Comparison of ENCODE assay signal across 15 mouse cellular contexts in genomic region chr4:57678991-57679457, GRCm38 (mm10). TPM values are rescaled to one million over a fixed set of nuclear protein-coding genes. Genes with fewer than 3 reads are reported as not detected.
DNase-seq lines count a peak whose midpoint lies in the region; ATAC-seq lines count a peak whose summit lies in the region.
"Had no signal": no experiment of that assay in that cellular context is flagged by ENCODE, and none has a peak within 500 bp of the region (broad histone marks: within the 10 kb centered on the region; RNA-seq: fewer than 3 reads in every experiment).

No protein-coding gene starts in this region.

- H3K27ac ChIP-seq in hindbrain, embryonic 12.5 days, result no peak overlapping the region
- H3K27ac ChIP-seq: embryonic facial prominence, embryonic 12.5 days; forebrain, embryonic 10.5 days; limb, embryonic 10.5 days; liver, embryonic 14.5 days; midbrain, embryonic 13.5 days had no signal

- no peaks in the 10 kb centered on the region for H3K27me3 ChIP-seq in hindbrain, embryonic 12.5 days
- H3K27me3 ChIP-seq: embryonic facial prominence, embryonic 12.5 days had no signal

- intact Hi-C loops in gastrocnemius, postnatal 14 days (cut with DNase I; ENCODE audit: low total_unique reads), result no loop called here
- intact Hi-C loops in heart, postnatal 14 days (cut with DNase I), result no loop called here

- H3K9ac ChIP-seq in hindbrain, embryonic 12.5 days, result no peak overlapping the region
- H3K9ac ChIP-seq: embryonic facial prominence, embryonic 12.5 days; liver, embryonic 14.5 days; midbrain, embryonic 13.5 days had no signal

- peak; percentile 51 for DNase-seq in kidney, adult 11 months
- DNase-seq in kidney, postnatal 10 days, result no peak
- DNase-seq in gastrocnemius, postnatal 14 days, result peak; percentile 13
- DNase-seq in heart, postnatal 14 days, result peak; percentile 51 to 57
- peak; percentile 78 for DNase-seq in lung, postnatal 10 days
- DNase-seq in retina, embryonic 14.5 days (ENCODE audit: low spot score), result no peak
- DNase-seq: cerebellum, postnatal 36 days; thymus, adult 2 months had no signal

- ATAC-seq in erythroblast, adult 5-6 weeks (replicated peaks; ENCODE audit: low FRiP score, poor library complexity, severe bottlenecking), result no peak
- ATAC-seq in hindbrain, embryonic 12.5 days (ENCODE audit: low FRiP score), result no peak
- ATAC-seq: midbrain, embryonic 13.5 days had no signal

- peaks cover 19% of the 10 kb centered on the region for H3K4me1 ChIP-seq in hindbrain, embryonic 12.5 days

- WGBS in hindbrain, embryonic 12.5 days, result 78% methylated on average over 9 of the region's 9 CpGs

- H3K36me3 ChIP-seq in hindbrain, embryonic 12.5 days, result no peaks in the 10 kb centered on the region
- H3K36me3 ChIP-seq: embryonic facial prominence, embryonic 12.5 days; forebrain, embryonic 10.5 days; limb, embryonic 10.5 days; midbrain, embryonic 13.5 days had no signal

- no peak overlapping the region for H3K4me3 ChIP-seq in hindbrain, embryonic 12.5 days
- H3K4me3 ChIP-seq: embryonic facial prominence, embryonic 12.5 days; forebrain, embryonic 10.5 days; limb, embryonic 10.5 days; midbrain, embryonic 13.5 days had no signal

- H3K9me3 ChIP-seq in hindbrain, embryonic 12.5 days (replicated peaks), result no peaks in the 10 kb centered on the region
- H3K9me3 ChIP-seq: embryonic facial prominence, embryonic 12.5 days; forebrain, embryonic 10.5 days; limb, embryonic 10.5 days; midbrain, embryonic 13.5 days had no signal

- H3K4me2 ChIP-seq in hindbrain, embryonic 12.5 days (replicated peaks), result no peak overlapping the region
- H3K4me2 ChIP-seq: embryonic facial prominence, embryonic 12.5 days; midbrain, embryonic 13.5 days had no signal

RNA-seq across cellular contexts. Expression of gene Akap2, which starts 38.4 kb away (rescaled TPM):
- total RNA-seq in gastrocnemius, postnatal 14 days (2021), result 10 to 100 TPM; 36.1 to 37.1 TPM
- total RNA-seq in heart, postnatal 14 days (2021), result 100 to 1,000 TPM; 110 to 116 TPM
- total RNA-seq in erythroblast, adult 5-6 weeks (2015; ENCODE audit: low replicate concordance), result 0.21 TPM in 1 of 2 replicates, not detected in the other
- 0.14 TPM in 1 of 2 replicates, not detected in the other for total RNA-seq in erythroblast, adult 5-6 weeks (2017; ENCODE audit: low replicate concordance)
- 29.9 and 31.5 TPM in 2 replicates for polyA plus RNA-seq in hindbrain, embryonic 12.5 days (2016; fragmentation: Nextera tagmentation; extraction: Ambion mirVana)

Comparison
In these comparisons a context has a peak if more than half of its experiments do, and no peak if none do; other contexts are left out.
1. DNase-seq: peak in kidney, adult 11 months (single experiment), gastrocnemius, postnatal 14 days (single experiment), heart, postnatal 14 days (2 of 2) and lung, postnatal 10 days (single experiment); none in kidney, postnatal 10 days (single experiment) and retina, embryonic 14.5 days (single experiment).
2. RNA of gene Akap2, which starts 38.4 kb away (total RNA-seq): 110 to 116 TPM in heart, postnatal 14 days and 36.1 to 37.1 TPM in gastrocnemius, postnatal 14 days; 0.14 to 0.21 TPM in erythroblast, adult 5-6 weeks; every median in the first group is over 10 times any median in the second.